Mouse (Mus musculus): Measurements from ENCODE around the gene Klc4. TPM values are rescaled to one million over a fixed set of nuclear protein-coding genes. Genes with fewer than 3 reads are reported as not detected.

Gene Klc4
- total RNA-seq, 2 experiments from 2014 or later = 1.3 to 4.5 TPM

GRCm38 (mm10) chr17:46624598-46624997 is 21.2 kb downstream of the Klc4 start:
- ATAC-seq (replicated peaks; ENCODE audit: low FRiP score, poor library complexity, severe bottlenecking) = no peak

- ATAC-seq (replicated peaks; ENCODE audit: low FRiP score, poor library complexity, severe bottlenecking) = no peak
Measured at GRCm38 (mm10) chr17:46623819-46624557, 21.8 kb downstream of the Klc4 start.

- no peak for ATAC-seq (replicated peaks; ENCODE audit: low FRiP score, poor library complexity, severe bottlenecking)
Measured at GRCm38 (mm10) chr17:46622269-46622668, 23.6 kb downstream of the Klc4 start.

GRCm38 (mm10) chr17:46621324-46621723 is 24.5 kb downstream of the Klc4 start:
- ATAC-seq (replicated peaks; ENCODE audit: low FRiP score, poor library complexity, severe bottlenecking) = no peak

GRCm38 (mm10) chr17:46619683-46620357 is 26.0 kb downstream of the Klc4 start:
- no peak for ATAC-seq (replicated peaks; ENCODE audit: low FRiP score, poor library complexity, severe bottlenecking)

- ATAC-seq (replicated peaks; ENCODE audit: low FRiP score, poor library complexity, severe bottlenecking) = no peak
Measured at GRCm38 (mm10) chr17:46618769-46619682, 26.8 kb downstream of the Klc4 start.

- no peak for ATAC-seq (replicated peaks; ENCODE audit: low FRiP score, poor library complexity, severe bottlenecking)
Measured at GRCm38 (mm10) chr17:46618394-46618768, 27.4 kb downstream of the Klc4 start.

GRCm38 (mm10) chr17:46617799-46618198 is 28.0 kb downstream of the Klc4 start:
- no peak for ATAC-seq (replicated peaks; ENCODE audit: low FRiP score, poor library complexity, severe bottlenecking)

GRCm38 (mm10) chr17:46613229-46613628 is 32.6 kb downstream of the Klc4 start:
- ATAC-seq (replicated peaks; ENCODE audit: low FRiP score, poor library complexity, severe bottlenecking) = no peak

- no peak for ATAC-seq (replicated peaks; ENCODE audit: low FRiP score, poor library complexity, severe bottlenecking)
Measured at GRCm38 (mm10) chr17:46612820-46613219, 33.0 kb downstream of the Klc4 start.

- no peak for ATAC-seq (replicated peaks; ENCODE audit: low FRiP score, poor library complexity, severe bottlenecking)
Measured at GRCm38 (mm10) chr17:46612189-46612588, 33.6 kb downstream of the Klc4 start.

- no peak for ATAC-seq (replicated peaks; ENCODE audit: low FRiP score, poor library complexity, severe bottlenecking)
Measured at GRCm38 (mm10) chr17:46611316-46611715, 34.5 kb downstream of the Klc4 start.

GRCm38 (mm10) chr17:46609721-46610514 is 35.9 kb downstream of the Klc4 start:
- ATAC-seq (replicated peaks; ENCODE audit: low FRiP score, poor library complexity, severe bottlenecking) = no peak

GRCm38 (mm10) chr17:46605987-46606386 is 39.8 kb downstream of the Klc4 start:
- no peak for ATAC-seq (replicated peaks; ENCODE audit: low FRiP score, poor library complexity, severe bottlenecking)

- ATAC-seq (replicated peaks; ENCODE audit: low FRiP score, poor library complexity, severe bottlenecking) = no peak
Measured at GRCm38 (mm10) chr17:46605126-46605525, 40.7 kb downstream of the Klc4 start.

- no peak for ATAC-seq (replicated peaks; ENCODE audit: low FRiP score, poor library complexity, severe bottlenecking)
Measured at GRCm38 (mm10) chr17:46603229-46603628, 42.6 kb downstream of the Klc4 start.

- ATAC-seq (replicated peaks; ENCODE audit: low FRiP score, poor library complexity, severe bottlenecking) = no peak
Measured at GRCm38 (mm10) chr17:46602212-46602611, 43.6 kb downstream of the Klc4 start.

GRCm38 (mm10) chr17:46600569-46600968 is 45.3 kb downstream of the Klc4 start:
- ATAC-seq (replicated peaks; ENCODE audit: low FRiP score, poor library complexity, severe bottlenecking) = no peak

- no peak for ATAC-seq (replicated peaks; ENCODE audit: low FRiP score, poor library complexity, severe bottlenecking)
Measured at GRCm38 (mm10) chr17:46598963-46599362, 46.9 kb downstream of the Klc4 start.

GRCm38 (mm10) chr17:46597956-46598355 is 47.9 kb downstream of the Klc4 start:
- no peak for ATAC-seq (replicated peaks; ENCODE audit: low FRiP score, poor library complexity, severe bottlenecking)

Measured in erythroid progenitor cell, adult 5-6 weeks (primary cell).